Mouse (Mus musculus) embryonic facial prominence, embryonic 10.5 days (tissue): ENCODE measurements around the gene Atp8a2. TPM values are rescaled to one million over a fixed set of nuclear protein-coding genes. Genes with fewer than 3 reads are reported as not detected.
A peak's percentile ranks its signal among the peaks of the same experiment; 100 is the strongest.

Experiments
- DNase-seq: peaks from one replicate; pipeline ENCODE4 v3.0.0-alpha.2; 2017; ENCODE audit warnings: low spot score
- H3K27ac ChIP-seq: fragments of 300-500 bp; sonication (generic); replicated peaks from 2 replicates; pipeline ENCODE4 v1.5.1; 2016; ENCODE audit warnings: mild to moderate bottlenecking
- H3K27me3 ChIP-seq: fragments of 300-500 bp; sonication (generic); replicated peaks from 2 replicates; pipeline ENCODE4 v1.6.1; 2016; ENCODE audit warnings: low read depth, mild to moderate bottlenecking; ENCODE audit not compliant: poor library complexity, severe bottlenecking
- H3K36me3 ChIP-seq: fragments of 300-500 bp; sonication (generic); replicated peaks from 2 replicates; pipeline ENCODE4 v1.6.1; 2016; ENCODE audit warnings: mild to moderate bottlenecking, moderate library complexity
- H3K4me1 ChIP-seq: fragments of 300-500 bp; sonication (generic); 2 replicates; pipeline ENCODE4 v1.6.1; 2016
- H3K4me3 ChIP-seq: fragments of 300-500 bp; sonication (generic); 2 replicates; pipeline ENCODE4 v1.5.1; 2016; ENCODE audit warnings: mild to moderate bottlenecking, moderate library complexity
- H3K9me3 ChIP-seq: fragments of 300-500 bp; sonication (generic); 2 replicates; pipeline ENCODE4 v1.6.1; 2016; ENCODE audit warnings: mild to moderate bottlenecking
- WGBS: fragments of 180-500 bp; shearing (Covaris S2); methylation state at CpG from one replicate; pipeline ENCODE4 v1.1.7; 2016; 5-methylcytosine and 5-hydroxymethylcytosine counted together
- polyA plus RNA-seq: library from polyadenylated mRNA; unstranded; fragments of >200 nt; fragmentation: Nextera tagmentation; extraction: Ambion mirVana; gene quantifications from 2 replicates; pipeline ENCODE4 v1.2.1, GENCODE M21; 2016

Gene Atp8a2
- polyA plus RNA-seq, 1 experiment from 2014 or later, result 2.8 TPM

DNA sequence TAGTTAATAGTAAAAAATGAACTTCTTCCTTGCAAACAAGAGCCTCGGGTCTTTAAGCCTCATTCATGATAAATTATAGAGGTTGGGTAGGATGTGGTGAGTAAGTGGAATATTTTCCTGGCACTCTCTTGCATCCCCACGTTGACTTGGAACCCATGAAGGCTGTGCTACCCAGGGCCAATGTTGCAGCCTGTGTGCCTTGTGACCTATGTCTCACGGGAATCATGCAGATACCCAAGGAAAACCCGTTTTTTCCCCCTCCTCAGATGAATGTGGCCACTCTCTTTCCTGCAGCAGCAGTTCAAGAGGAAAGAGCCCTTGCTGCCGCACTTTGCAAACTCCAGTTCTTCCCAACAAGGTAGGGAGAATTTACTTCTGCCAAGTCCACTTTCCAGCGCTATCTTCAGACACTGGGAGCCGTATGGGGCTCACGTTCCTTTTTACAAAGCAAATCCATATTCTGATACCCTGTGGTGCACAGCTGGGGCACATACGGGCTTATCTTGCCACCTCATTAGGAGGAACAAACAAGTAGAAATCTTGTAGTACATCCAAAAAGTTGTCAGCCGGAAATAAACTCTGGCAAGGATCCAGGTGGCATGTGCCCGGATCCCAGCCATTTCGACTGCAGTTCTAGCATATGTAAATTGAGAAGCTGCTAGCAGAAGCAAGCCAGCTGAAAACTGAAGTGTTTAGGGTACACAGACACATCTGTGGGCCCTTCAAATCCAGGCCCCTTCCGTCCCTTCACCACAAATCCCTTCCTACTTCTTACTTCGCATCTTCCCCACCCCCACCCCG is 309.7 kb downstream of the Atp8a2 start:
- no peaks in the 10 kb centered on the region for H3K36me3 ChIP-seq
- DNase-seq, result no peak
- no peaks in the 10 kb centered on the region for H3K9me3 ChIP-seq
- peak overlapping the region; percentile 19; the same call in 1 of the 2 replicates for H3K27ac ChIP-seq
- H3K4me3 ChIP-seq, result no peak overlapping the region
- peaks cover 27% of the 10 kb centered on the region for H3K4me1 ChIP-seq
- 62% methylated on average over 15 of the region's 15 CpGs for WGBS
- no peaks in the 10 kb centered on the region for H3K27me3 ChIP-seq

DNA sequence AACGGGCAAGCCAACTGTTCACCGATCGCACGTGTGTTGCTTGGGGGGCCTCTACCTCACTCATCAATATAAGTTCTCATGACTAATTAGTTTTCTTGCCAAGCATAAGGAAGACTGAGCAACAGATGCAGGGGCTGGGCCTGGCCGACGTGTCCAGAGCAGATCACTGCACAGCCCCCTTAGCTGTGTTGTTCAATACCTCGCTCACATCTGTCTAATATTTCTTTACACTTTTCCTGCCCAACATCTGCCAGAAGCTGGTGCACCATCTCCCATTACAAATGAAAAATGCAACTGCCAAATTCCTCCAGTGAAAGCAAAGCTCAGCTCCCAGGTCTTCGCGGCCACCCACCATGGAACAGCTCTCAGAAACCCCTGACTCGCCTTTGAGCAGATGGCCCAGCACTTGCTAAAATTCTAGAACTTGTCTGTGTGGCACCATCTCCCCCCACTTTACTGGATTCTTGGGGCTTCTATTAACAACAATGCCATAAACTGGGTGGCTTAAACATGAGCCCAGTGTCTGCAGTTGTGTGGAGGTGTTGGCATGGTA is 313.4 kb downstream of the Atp8a2 start:
- Histone ChIP-seq H3K27ac (no peak overlapping the region), H3K27me3 (no peaks in the 10 kb centered on the region), H3K36me3 (no peaks in the 10 kb centered on the region), H3K4me1 (peaks cover 12% of the 10 kb centered on the region), H3K4me3 (no peak overlapping the region), H3K9me3 (no peaks in the 10 kb centered on the region)
- WGBS, result 90% methylated on average over 10 of the region's 10 CpGs
- no peak for DNase-seq

DNA sequence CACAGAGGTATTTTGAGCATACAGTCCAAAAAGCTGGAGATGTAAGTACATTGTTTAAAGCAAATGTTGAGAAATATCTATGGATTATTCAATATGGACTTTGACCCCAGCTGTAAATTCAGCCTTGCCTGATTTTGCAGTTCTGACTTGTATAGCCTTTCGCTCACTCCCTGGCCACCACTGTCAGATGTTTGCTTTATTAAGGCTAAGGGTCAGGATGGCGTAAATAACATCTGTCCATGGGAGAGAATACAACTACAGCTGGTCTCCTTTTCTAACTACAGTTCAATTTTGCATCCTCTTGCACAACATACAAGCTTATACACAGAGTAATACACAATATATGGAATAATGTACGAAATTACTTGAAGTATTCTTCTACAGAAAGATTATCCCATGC is 316.1 kb downstream of the Atp8a2 start:
- Histone ChIP-seq H3K36me3 (no peaks in the 10 kb centered on the region), H3K4me3 (no peak overlapping the region), H3K4me1 (no peaks in the 10 kb centered on the region), H3K9me3 (peaks cover 3% of the 10 kb centered on the region; the same call in 1 of the 2 replicates), H3K27ac (no peak overlapping the region), H3K27me3 (no peaks in the 10 kb centered on the region)
- 85% methylated on average over 3 of the region's 3 CpGs for WGBS
- DNase-seq, result no peak

DNA sequence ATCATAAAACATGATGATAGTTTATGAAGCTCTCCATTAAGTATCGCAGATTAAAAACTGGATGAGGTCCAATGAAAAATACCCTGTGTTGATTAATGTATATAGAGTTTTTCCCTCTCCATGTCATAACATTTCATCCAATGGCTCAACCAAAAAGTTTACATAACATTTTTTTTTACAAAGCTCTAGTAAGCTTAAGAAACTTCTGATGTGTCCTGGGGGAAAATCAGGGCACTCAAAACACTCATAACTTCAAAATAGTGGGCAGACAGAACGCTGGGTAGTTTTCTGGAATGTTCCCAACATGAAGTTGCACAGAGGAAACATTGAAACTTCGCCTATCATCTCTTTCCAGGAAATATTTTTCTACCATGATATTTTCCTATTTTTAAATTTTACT is 318.7 kb downstream of the Atp8a2 start:
- no peak for DNase-seq
- Histone ChIP-seq H3K27ac (no peak overlapping the region), H3K36me3 (no peaks in the 10 kb centered on the region), H3K4me1 (peaks cover 8% of the 10 kb centered on the region; the same call in 1 of the 2 replicates), H3K27me3 (no peaks in the 10 kb centered on the region), H3K4me3 (no peak overlapping the region), H3K9me3 (peaks cover 3% of the 10 kb centered on the region; the same call in 1 of the 2 replicates)
- WGBS, result 92% methylated on average over 3 of the region's 3 CpGs

DNA sequence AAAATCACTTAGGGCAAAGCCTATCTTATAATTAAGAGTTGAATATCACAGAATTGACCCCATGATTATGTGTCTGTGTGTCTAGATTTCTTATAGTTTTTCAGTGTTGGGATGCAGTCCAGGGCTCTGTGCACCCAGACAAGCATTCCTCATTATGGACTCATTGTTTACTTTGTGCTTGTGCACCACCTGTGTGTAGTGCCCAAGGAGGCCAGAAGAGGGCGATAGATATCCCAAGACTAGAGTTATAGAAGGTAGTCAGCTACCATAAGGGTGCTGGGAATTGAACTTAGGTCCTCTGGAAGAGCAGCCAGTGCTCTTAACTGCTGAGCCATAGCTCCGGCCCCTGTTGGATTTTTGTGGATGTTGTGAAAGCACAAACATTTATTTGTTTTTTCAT is 320.5 kb downstream of the Atp8a2 start:
- Histone ChIP-seq H3K4me3 (no peak overlapping the region), H3K27ac (no peak overlapping the region), H3K9me3 (peaks cover 3% of the 10 kb centered on the region; the same call in 1 of the 2 replicates), H3K27me3 (no peaks in the 10 kb centered on the region), H3K36me3 (no peaks in the 10 kb centered on the region), H3K4me1 (peaks cover 12% of the 10 kb centered on the region)
- WGBS, result 76% methylated on average over 2 of the region's 2 CpGs
- DNase-seq, result no peak

DNA sequence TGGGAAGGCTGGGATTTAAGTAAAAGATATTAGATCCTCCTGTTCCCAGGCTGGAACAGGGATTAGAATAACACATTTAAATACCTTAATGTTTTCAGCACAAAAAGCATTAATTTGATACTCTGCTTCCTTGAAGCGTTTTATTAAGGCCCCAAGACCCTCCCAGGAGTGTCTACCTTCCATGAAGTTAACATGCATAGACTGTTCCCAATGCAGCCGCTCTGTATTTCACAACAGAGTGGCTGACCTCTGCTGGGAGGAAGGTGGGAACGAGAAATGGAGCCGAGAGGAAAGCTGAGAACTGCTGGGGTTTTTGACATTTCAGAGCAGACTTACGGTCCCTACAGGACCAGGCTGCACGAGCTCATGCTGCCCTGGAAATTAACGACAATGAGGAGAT is 328.6 kb downstream of the Atp8a2 start:
- 72% methylated on average over 7 of the region's 7 CpGs for WGBS
- H3K4me3 ChIP-seq, result no peak overlapping the region
- H3K27me3 ChIP-seq, result no peaks in the 10 kb centered on the region
- H3K9me3 ChIP-seq, result peaks cover 3% of the 10 kb centered on the region; the same call in 1 of the 2 replicates
- no peak overlapping the region for H3K27ac ChIP-seq
- no peak for DNase-seq
- H3K4me1 ChIP-seq, result peaks cover 22% of the 10 kb centered on the region
- no peaks in the 10 kb centered on the region for H3K36me3 ChIP-seq

DNA sequence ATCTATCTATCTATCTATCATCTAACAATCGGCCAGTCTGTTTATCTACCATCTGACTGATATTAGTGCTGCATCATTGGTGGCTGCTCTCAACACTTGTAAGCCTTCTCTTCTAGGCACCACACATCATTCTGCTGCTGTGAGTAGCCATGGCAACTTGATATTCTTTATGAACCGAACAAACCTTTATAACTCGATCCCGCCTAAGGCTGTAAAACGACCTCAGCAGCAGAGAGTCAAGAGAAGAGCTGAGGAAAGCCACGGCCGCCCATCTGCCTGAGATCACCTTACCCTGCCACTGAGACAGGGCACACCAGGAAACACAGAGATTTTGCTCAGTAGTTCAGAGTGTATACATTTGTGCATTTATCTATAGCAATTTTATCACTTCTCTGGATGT is 329.2 kb downstream of the Atp8a2 start:
- peak; percentile 40 for DNase-seq
- H3K4me3 ChIP-seq, result no peak overlapping the region
- WGBS, result 55% methylated on average over 7 of the region's 7 CpGs

DNA sequence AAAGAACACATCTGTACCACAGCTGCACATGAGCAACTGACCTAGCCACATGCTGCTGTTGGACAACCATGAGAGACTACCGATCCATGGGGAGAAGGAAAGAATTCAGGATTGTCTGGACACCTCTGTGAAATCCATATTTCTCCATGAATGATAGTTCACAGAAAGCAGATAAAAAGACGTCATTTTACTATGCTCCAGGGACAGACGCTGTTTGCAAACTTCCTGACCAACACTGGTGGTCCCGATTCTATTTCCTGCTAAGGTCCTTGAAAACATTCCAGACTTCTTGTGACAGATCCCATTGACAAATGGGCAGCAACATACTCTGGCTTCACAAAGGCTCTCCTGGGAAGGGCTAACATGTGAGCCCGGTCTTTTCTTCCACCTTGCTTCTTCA is 331.0 kb downstream of the Atp8a2 start:
- peaks cover 18% of the 10 kb centered on the region for H3K4me1 ChIP-seq
- H3K27ac ChIP-seq, result no peak overlapping the region
- no peak overlapping the region for H3K4me3 ChIP-seq
- 78% methylated on average over 5 of the region's 5 CpGs for WGBS
- no peaks in the 10 kb centered on the region for H3K36me3 ChIP-seq
- H3K27me3 ChIP-seq, result no peaks in the 10 kb centered on the region
- DNase-seq, result no peak
- peaks cover 3% of the 10 kb centered on the region; the same call in 1 of the 2 replicates for H3K9me3 ChIP-seq

More for the DNA sequence above, 329.2 kb downstream of the Atp8a2 start:
- H3K4me1 ChIP-seq, result peaks cover 20% of the 10 kb centered on the region
- no peak overlapping the region for H3K27ac ChIP-seq
- H3K27me3 ChIP-seq, result no peaks in the 10 kb centered on the region
- H3K9me3 ChIP-seq, result peaks cover 3% of the 10 kb centered on the region; the same call in 1 of the 2 replicates
- no peaks in the 10 kb centered on the region for H3K36me3 ChIP-seq

DNA sequence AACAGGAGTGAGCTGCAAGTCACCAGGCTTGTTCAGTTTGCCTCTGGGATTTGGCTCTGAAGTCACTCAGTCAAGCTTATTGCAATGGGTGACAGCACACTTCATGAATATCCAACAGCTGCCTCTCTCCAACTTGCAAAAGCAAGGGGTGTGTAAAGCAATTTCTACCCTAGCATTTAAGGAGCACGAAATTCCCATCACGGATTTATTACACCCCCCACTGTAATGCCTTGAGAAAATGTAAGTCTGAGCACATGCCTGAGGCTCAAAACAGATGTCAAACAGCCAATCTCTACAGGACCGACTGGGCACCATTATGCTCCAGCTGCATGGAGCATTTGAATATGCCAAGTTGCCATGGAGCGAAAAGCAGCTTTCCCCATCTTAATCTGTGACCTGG is 334.6 kb downstream of the Atp8a2 start:
- Histone ChIP-seq H3K36me3 (no peaks in the 10 kb centered on the region), H3K4me1 (peaks cover 16% of the 10 kb centered on the region; the same call in 1 of the 2 replicates), H3K9me3 (peaks cover 3% of the 10 kb centered on the region; the same call in 1 of the 2 replicates), H3K27me3 (no peaks in the 10 kb centered on the region), H3K4me3 (no peak overlapping the region), H3K27ac (no peak overlapping the region)
- 84% methylated on average over 4 of the region's 4 CpGs for WGBS
- no peak for DNase-seq

DNA sequence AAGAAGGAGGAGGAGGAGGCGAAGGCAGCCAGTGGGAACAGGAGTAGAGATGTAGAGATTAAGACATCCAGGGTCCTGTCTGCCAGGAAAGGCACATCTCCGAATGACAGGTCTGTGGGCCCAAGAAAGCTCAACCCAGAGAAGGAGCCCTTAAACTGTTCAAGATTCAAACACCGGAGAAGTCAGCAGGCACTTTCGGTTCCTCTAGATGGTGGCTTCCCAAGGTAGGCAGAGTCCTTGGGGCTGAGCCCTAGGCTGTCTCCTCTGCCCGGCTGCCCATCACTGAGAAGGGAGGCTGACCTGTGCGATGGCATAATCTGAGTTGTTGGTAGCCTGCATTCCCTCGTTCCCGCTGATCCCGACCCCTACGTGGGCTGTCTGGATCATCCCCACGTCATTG is 337.1 kb downstream of the Atp8a2 start:
- DNase-seq, result no peak
- H3K4me3 ChIP-seq, result no peak overlapping the region
- WGBS, result 91% methylated on average over 11 of the region's 11 CpGs
- H3K4me1 ChIP-seq, result peaks cover 11% of the 10 kb centered on the region; the same call in 1 of the 2 replicates
- no peak overlapping the region for H3K27ac ChIP-seq
- peaks cover 3% of the 10 kb centered on the region; the same call in 1 of the 2 replicates for H3K9me3 ChIP-seq
- H3K27me3 ChIP-seq, result no peaks in the 10 kb centered on the region
- no peaks in the 10 kb centered on the region for H3K36me3 ChIP-seq

DNA sequence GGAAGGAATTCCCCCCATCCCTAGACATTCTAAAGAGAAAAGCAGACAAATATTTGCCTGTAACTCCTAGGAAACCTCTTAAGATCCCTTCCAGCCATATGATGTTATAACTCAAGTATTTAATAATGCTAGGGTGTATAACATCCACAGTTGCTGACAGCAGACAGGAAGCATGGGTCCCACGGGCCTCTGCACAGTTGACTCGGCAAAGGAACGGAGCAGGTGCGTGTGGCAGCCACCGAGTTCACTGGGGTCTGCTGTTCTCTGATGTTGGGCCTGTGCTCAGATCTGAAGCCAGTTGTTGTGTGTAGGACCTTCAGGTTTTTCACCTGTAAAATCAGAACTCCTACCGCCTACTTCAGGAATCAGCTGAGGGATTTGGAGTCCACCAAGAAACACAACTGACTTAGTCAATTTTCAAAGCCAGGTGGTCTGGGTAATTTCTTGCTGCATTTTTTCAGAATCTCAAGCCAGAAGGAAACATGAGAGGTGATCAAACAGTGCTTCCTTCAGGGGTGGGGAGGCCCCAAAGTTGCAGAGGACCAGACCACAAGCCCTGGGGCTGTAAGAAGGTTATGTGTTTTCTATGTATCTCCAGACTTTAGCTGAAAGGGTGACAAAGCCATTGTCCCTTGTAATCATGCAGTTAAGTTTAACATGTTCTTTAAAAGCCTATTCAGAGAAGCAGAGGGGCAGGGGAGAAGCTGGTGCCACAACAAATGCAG is 338.3 kb downstream of the Atp8a2 start:
- 85% methylated on average over 6 of the region's 6 CpGs for WGBS
- no peaks in the 10 kb centered on the region for H3K9me3 ChIP-seq
- no peaks in the 10 kb centered on the region for H3K36me3 ChIP-seq
- no peak overlapping the region for H3K4me3 ChIP-seq
- no peaks in the 10 kb centered on the region for H3K27me3 ChIP-seq
- peaks cover 11% of the 10 kb centered on the region; the same call in 1 of the 2 replicates for H3K4me1 ChIP-seq
- no peak for DNase-seq
- H3K27ac ChIP-seq, result no peak overlapping the region

DNA sequence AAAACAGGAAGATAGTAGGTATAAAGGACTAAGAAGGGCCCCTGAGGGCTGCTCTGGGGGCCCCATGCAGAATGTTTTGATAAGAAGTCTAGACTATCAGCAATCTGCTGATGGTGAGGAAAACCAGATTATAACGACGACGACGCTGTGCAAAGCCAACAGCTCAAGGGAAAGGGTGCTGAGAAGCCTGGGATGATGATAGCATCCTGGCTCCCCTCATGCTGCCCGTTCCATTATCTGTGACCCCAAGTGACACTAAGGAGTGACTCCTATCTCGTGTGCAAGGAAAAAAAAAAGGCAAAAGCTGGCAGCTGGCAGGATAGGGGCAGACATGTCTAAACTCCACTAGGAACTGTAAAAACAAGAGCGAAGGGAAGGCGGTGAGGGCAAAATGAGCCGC is 343.8 kb downstream of the Atp8a2 start:
- Histone ChIP-seq H3K27ac (no peak overlapping the region; the same call in 1 of the 2 replicates), H3K27me3 (no peaks in the 10 kb centered on the region), H3K9me3 (no peaks in the 10 kb centered on the region), H3K4me3 (no peak overlapping the region), H3K4me1 (peaks cover 8% of the 10 kb centered on the region), H3K36me3 (no peaks in the 10 kb centered on the region)
- WGBS, result 58% methylated on average over 9 of the region's 9 CpGs
- DNase-seq, result no peak
